ENCODE assay signal across 13 mouse cellular contexts in the genomic region with DNA sequence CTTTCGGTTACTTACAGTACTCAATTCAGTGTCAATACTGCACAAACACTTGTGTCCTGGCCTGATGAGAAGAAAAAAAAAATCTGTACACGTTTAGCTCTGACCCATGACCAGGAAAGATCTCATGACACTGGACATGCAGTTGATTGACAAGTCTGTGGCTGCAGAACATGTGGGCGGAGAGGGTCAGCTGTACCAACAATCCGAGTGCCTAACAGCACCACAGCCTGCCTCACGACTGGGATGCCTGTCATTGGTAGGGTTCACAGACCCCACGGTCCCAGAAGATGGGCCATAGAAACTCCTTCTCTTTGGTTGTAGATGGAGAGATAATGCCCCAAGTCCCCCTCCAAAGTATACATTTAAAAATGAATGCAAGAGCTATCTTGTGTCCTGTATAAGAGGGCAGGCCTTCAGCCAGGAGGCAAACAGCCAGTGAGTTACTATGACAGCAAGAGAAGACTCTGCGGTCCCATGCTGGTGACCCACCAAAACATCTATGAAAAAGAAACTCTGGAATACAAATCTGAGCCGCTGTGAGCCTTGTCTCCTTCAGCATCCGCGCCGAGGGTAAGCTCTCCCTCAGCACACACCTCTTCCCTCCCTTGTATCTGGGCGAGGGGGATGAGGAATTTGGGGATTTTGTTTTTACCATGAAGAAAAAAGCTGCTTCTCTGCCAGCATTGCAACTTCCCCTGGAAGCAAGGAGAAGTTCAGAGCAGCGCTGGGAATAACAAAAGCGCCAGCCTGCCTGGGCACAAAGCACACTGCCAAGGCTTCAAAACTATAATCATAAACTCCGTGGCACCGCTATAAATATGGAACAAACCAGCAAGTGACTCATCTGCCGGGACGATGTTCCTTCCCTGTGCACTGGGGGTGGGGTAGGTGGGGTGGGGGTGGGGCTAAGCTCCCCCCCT.
DNase-seq lines count a peak whose midpoint lies in the region; ATAC-seq and TF ChIP-seq lines count a peak whose summit lies in the region.
"Had no signal": no experiment of that assay in that cellular context is flagged by ENCODE, and none has a peak within 500 bp of the region (broad histone marks: within the 10 kb centered on the region; RNA-seq: fewer than 3 reads in every experiment).

No protein-coding gene starts in this region.

- no peak overlapping the region for H3K27ac ChIP-seq in liver, postnatal 0 days (ENCODE audit: low read depth)
- H3K27ac ChIP-seq in liver, embryonic 11.5 days (ENCODE audit: low read depth, low read length) = no peak overlapping the region
- peak overlapping the region; percentile 26; the same call in 1 of the 2 replicates for H3K27ac ChIP-seq in cortical plate, adult 2 months (ENCODE audit: insufficient read depth, low read length)
- H3K27ac ChIP-seq: forebrain, embryonic 12.5 days; liver, embryonic 15.5 days had no signal

- H3K36me3 ChIP-seq in liver, postnatal 0 days (replicated peaks; ENCODE audit: insufficient read depth, low read length) = 0 out of 2 replicates have a peak, but pooled peaks cover 2% of the 10 kb centered on the region
- no peaks in the 10 kb centered on the region for H3K36me3 ChIP-seq in liver, embryonic 11.5 days (ENCODE audit: control insufficient read depth, insufficient read depth, low read length)
- H3K36me3 ChIP-seq: forebrain, embryonic 12.5 days; liver, embryonic 15.5 days had no signal

- no peaks in the 10 kb centered on the region for H3K27me3 ChIP-seq in liver, postnatal 0 days (ENCODE audit: insufficient read depth, low read length)
- no peaks in the 10 kb centered on the region for H3K27me3 ChIP-seq in liver, embryonic 11.5 days (replicated peaks; ENCODE audit: control insufficient read depth, insufficient read depth, low read length)
- H3K27me3 ChIP-seq: forebrain, embryonic 12.5 days; liver, embryonic 15.5 days had no signal

- WGBS in liver, postnatal 0 days (ENCODE audit: insufficient replicate concordance) = 68% methylated on average over 18 of the region's 18 CpGs
- 76% methylated on average over 18 of the region's 18 CpGs for WGBS in liver, embryonic 11.5 days

- no peak overlapping the region for H3K4me2 ChIP-seq in liver, postnatal 0 days (ENCODE audit: low read depth, low read length)
- H3K4me2 ChIP-seq in liver, embryonic 11.5 days = no peak overlapping the region
- H3K4me2 ChIP-seq: forebrain, embryonic 12.5 days; liver, embryonic 15.5 days had no signal

- no peak overlapping the region for H3K9ac ChIP-seq in liver, postnatal 0 days (replicated peaks)
- H3K9ac ChIP-seq in liver, embryonic 11.5 days (ENCODE audit: low read depth, low read length) = no peak overlapping the region
- H3K9ac ChIP-seq: forebrain, embryonic 12.5 days; liver, embryonic 15.5 days had no signal

- peak; percentile 72 for ATAC-seq in frontal cortex, adult (ENCODE audit: low TSS enrichment)
- ATAC-seq in liver, postnatal 0 days = 0 out of 2 replicates have a peak, but pooled peaks have one; percentile 38
- no peak for ATAC-seq in liver, embryonic 11.5 days (replicated peaks; ENCODE audit: low FRiP score)
- ATAC-seq: inflammation-experienced regulatory T-cells, adult 6 months had no signal

- no peaks in the 10 kb centered on the region for H3K9me3 ChIP-seq in liver, postnatal 0 days (ENCODE audit: low read length)
- H3K9me3 ChIP-seq in liver, embryonic 11.5 days (ENCODE audit: control insufficient read depth, low read length) = no peaks in the 10 kb centered on the region
- H3K9me3 ChIP-seq: forebrain, embryonic 12.5 days; liver, embryonic 15.5 days; megakaryocyte, embryonic 14.5 days had no signal

- DNase-seq in frontal cortex, postnatal 10 days (ENCODE audit: low spot score in 2 of 2) = no peak
- DNase-seq in liver, postnatal 0 days = no peak
- no peak for DNase-seq in liver, embryonic 11.5 days (ENCODE audit: low spot score)
- DNase-seq in right cerebral cortex, adult 2 months (ENCODE audit: low spot score in 2 of 2) = peak; percentile 51 to 56
- DNase-seq in retina, embryonic 14.5 days (ENCODE audit: low spot score) = no peak
- no peak for DNase-seq in embryo, embryonic 10 days (ENCODE audit: low spot score)
- DNase-seq: heart, adult 11 months had no signal

- no peak for TF ChIP-seq POLR2A in cortical plate, adult 2 months (IDR thresholded peaks at IDR 0.05; ENCODE audit: extremely low read depth, insufficient read depth, low read length)

- H3K4me1 ChIP-seq in liver, postnatal 0 days (ENCODE audit: insufficient read depth) = no peaks in the 10 kb centered on the region
- H3K4me1 ChIP-seq in liver, embryonic 11.5 days (replicated peaks; ENCODE audit: control insufficient read depth, insufficient read depth, low read length) = no peaks in the 10 kb centered on the region
- H3K4me1 ChIP-seq in cortical plate, adult 2 months (ENCODE audit: control insufficient read depth, insufficient read depth, low read length) = peaks cover 18% of the 10 kb centered on the region
- H3K4me1 ChIP-seq: forebrain, embryonic 12.5 days; liver, embryonic 15.5 days; megakaryocyte, embryonic 14.5 days had no signal

- H3K4me3 ChIP-seq in liver, postnatal 0 days (ENCODE audit: low read depth, low read length) = no peak overlapping the region
- no peak overlapping the region for H3K4me3 ChIP-seq in liver, embryonic 11.5 days (ENCODE audit: low read depth, low read length)
- no peak overlapping the region for H3K4me3 ChIP-seq in cortical plate, adult 2 months (ENCODE audit: insufficient read depth, low read length)
- H3K4me3 ChIP-seq: forebrain, embryonic 12.5 days; liver, embryonic 15.5 days; megakaryocyte, embryonic 14.5 days had no signal

- no peak for TF ChIP-seq EP300 in liver, postnatal 0 days (IDR thresholded peaks at IDR 0.05; ENCODE audit: low read depth)

- TF ChIP-seq CTCF in liver, postnatal 0 days (IDR thresholded peaks at IDR 0.05; ENCODE audit: low read depth) = no peak
- no peak for TF ChIP-seq CTCF in cortical plate, adult 2 months (IDR thresholded peaks at IDR 0.05; ENCODE audit: extremely low read depth, insufficient read depth, low read length)

Comparison
In these comparisons a context has a peak if more than half of its experiments do, and no peak if none do; other contexts are left out.
1. DNase-seq: peak in right cerebral cortex, adult 2 months (2 of 2); none in frontal cortex, postnatal 10 days (0 of 2), liver, postnatal 0 days (single experiment), liver, embryonic 11.5 days (single experiment), retina, embryonic 14.5 days (single experiment) and embryo, embryonic 10 days (single experiment).